Mouse (Mus musculus) urinary bladder, adult 18-20 months (tissue): ENCODE results near the gene Dgat2.

Source experiments
- DNase-seq, 2 experiments: peaks; one replicate each; pipeline ENCODE4 v3.0.0; 2022; ENCODE audit warnings: low spot score in 2 of 2, mixed read lengths in 2 of 2

Gene Dgat2

DNA sequence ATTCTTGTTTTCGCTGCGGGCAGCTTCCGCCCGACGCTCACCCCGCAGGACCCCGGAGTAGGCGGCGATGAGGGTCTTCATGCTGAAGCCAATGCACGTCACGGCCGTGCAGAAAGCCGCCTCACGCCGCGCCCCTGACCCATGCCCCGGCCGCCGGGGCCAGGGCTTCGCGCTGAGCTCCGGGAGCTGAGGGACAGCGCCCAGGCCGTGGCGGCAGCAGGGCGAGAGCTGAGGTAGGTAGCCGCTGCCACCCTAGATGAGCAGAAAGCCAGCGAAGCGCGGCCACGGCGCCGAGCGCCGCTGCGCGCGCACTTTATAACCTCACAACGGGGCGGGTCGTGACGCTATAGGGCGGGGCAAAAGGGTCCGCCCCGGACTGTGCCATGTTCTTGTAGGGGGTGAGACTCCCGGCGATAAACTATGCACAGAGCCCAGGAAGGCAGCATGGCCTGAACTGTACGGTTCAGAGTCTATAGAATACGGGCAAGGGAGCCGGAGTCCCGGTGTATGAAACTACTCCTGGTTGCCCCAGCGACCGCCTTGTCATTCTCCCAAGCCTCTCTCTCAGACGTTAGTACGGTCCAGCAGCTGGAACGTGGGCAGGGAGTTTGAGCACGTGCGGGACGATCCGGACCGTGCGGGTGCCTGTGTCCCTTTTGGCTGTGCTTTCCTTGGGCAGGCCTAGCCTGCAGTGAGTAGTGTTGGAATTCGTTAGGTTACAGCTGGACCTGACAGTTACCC is at the start of gene Dgat2:
Dgat2 (minus strand) TSS at position 288 of the 741 bp plus-strand sequence.
- DNase-seq, result peak; percentile 84 to 94

DNA sequence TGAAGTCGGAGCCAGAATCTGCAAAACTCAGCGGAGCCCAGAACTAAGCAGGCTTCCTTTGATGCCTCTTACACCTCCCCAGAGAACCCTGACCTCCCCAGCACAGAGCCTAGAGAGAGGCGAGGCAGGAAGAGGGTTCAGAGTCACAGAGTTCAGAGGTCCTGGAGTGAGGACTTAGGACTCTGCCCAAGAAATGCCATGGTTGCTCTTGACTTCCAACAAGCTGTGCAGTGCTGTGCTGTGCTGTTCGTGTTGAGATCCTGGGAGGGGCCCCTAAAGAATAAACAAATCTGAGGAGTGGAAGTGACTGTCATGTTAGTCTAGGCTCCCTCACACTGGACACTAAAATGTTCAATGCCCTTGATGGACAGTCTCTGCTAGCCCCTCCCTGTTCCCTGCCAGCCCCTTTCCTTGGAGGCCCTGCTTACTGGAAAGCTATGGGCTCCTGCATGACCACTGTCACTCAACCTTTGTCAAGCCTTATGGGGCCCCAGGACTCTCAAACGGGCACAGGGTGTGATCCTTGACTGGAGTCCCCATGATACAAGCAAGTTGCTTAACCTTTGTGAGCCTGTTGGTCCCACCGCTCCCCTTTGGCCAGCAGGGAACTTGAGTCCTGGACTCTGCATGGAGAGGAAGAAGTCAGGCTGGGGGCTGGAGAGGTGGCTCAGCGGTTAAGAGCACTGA is 47.7 kb upstream of the Dgat2 start:
- DNase-seq, result no peak

GRCm38 (mm10) chr7:99229411-99229810 is 46.9 kb upstream of the Dgat2 start:
- no peak for DNase-seq

- DNase-seq, result no peak
Measured at GRCm38 (mm10) chr7:99228825-99229224, 46.3 kb upstream of the Dgat2 start.

- DNase-seq, result no peak
Measured at GRCm38 (mm10) chr7:99227267-99227666, 44.7 kb upstream of the Dgat2 start.

GRCm38 (mm10) chr7:99226662-99227061 is 44.1 kb upstream of the Dgat2 start:
- DNase-seq, result no peak

DNA sequence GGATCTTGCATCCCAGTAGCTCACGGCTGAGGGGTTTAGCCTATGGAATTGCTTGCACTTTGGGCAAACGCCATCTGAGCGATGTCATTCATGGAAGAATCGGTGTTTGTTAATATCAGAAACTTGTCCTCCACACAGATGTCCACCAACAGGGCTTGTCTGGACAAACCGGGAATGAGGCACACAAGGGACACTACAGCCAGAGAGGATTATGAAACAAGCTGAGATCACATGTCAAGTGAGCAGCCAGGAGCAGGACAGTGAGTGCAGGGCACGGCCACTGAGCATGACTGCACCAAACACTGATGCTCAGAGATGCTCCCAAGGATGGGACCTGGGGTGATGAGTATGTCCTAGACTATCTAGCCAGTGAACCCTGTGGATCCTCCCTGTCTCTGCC is 42.9 kb upstream of the Dgat2 start:
- no peak for DNase-seq

- no peak for DNase-seq
Measured at GRCm38 (mm10) chr7:99224648-99225190, 42.2 kb upstream of the Dgat2 start.

DNA sequence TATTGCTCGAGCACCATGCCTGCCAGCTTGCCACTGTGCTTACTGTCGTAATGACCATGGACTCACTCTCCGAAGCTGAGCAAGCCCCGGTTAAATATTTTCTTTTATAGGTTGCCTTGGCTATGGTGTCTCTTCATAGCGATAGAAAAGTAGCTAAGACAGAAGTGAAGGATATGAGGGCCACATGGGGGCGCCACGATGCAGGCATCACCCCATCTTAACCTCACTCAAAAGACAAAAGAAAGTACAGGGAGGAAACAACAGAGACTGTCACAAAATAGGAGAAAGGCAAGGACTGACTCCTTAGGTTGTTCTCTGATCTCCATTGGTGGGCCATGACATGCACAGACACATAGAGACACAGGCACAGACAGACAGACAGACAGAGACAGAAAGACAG is 41.7 kb upstream of the Dgat2 start:
- no peak for DNase-seq

DNA sequence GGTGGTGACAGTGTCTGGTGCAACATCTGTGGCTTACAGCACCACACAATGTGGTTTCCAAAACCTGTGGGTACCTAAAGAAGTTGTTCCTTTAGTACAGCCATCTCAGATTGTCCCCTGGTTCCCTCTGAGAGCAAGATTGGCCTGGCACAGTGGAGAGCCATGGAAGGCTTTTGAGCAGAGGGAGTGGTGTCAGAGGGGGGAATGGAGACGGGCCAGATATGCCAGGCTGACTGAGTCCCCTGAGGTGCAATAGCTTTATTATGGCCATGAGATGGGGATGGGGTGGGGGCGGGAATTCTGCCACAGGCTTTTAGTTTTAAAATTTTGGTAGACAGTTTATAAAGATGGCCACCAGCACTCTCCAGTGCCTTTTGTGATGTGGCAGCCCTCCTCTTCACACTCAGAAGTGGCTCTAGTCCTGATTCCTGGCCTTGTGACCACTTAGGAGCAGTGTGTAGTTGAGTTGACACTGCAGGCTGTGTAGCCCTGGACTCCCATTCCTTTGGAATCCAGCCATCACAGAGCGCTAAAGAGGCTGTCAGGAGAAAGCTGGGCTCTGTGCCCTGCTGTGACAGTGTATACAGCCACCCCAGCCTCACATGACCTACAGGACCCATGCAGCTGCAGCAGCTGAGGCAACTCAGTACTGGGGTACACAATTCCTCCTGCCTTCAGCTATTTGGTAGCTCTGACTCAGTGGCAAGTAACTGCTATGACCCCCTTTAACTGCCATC is 35.0 kb upstream of the Dgat2 start:
- no peak for DNase-seq

GRCm38 (mm10) chr7:99215347-99215855 is 32.9 kb upstream of the Dgat2 start:
- DNase-seq, result peak; percentile 61 to 71

- no peak for DNase-seq
Measured at GRCm38 (mm10) chr7:99214621-99215185, 32.2 kb upstream of the Dgat2 start.

DNA sequence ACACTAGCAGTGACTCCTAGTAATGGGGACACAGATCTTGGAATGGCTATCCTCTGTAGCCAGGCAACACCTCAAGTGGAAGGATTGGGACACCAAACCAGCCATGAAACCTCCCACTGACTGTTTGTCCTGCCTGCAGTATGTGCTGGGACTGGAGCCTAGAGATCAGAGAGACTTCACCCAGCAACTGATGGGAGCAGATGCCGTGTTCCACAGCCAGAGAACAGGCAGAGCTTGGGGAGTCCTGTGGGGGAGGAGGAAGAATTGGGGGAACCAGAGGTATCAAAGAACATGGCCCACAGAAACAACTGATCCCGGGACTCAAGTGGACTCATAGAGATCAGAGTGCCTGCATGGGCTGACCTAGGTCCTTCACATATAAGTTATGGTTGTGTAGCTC is 31.2 kb upstream of the Dgat2 start:
- no peak for DNase-seq

- DNase-seq, result no peak
Measured at GRCm38 (mm10) chr7:99213056-99213455, 30.5 kb upstream of the Dgat2 start.

DNA sequence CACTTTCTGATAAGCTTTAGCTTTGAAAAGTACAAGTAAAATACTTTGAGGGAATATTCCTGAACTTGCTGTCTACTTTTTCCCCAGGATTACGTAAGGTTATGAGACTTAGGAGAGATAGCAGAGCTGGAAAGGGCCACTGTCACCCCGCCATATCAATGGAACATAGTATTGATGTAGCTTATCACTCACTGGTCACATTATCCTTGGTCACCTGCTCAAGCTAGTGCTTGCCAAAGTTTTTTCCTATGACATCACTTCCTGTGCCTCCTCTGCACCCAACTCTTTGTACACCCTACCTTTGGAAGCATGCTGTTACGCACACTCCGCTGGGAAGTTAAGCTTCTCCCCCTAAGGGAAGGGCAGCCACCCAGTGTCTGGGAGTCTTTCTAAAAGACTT is 26.2 kb upstream of the Dgat2 start:
- DNase-seq, result no peak

GRCm38 (mm10) chr7:99206364-99206763 is 23.8 kb upstream of the Dgat2 start:
- DNase-seq, result no peak

GRCm38 (mm10) chr7:99202163-99202562 is 19.6 kb upstream of the Dgat2 start:
- DNase-seq, result no peak

DNA sequence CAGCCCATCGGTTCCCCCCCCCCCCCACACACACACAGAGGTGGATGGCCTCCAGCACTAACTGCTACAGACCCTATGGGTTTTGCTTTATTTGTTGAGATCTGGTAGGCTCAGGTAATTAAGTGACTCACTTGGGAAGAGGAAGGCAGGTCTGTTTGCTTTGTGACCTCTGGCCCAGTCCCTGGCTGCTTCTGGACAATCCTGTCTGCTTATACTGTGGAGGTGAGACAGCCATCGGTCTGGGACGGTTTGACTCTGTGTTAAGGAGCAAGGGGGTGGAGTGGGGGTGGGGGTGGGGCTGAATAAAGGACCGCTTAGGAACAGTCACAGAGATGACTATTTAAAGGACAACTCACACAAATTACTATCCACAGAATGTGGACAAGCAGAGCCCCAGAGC is 17.8 kb upstream of the Dgat2 start:
- DNase-seq, result peak; percentile 45 to 77

GRCm38 (mm10) chr7:99199451-99200175 is 17.1 kb upstream of the Dgat2 start:
- no peak for DNase-seq

- no peak for DNase-seq
Measured at GRCm38 (mm10) chr7:99198811-99199210, 16.3 kb upstream of the Dgat2 start.

- DNase-seq, result no peak
Measured at GRCm38 (mm10) chr7:99194511-99194910, 12.0 kb upstream of the Dgat2 start.
